Mouse (Mus musculus) T-cell, adult 66 days (primary cell): ENCODE results near the gene Gm2163. TPM values are rescaled to one million over a fixed set of nuclear protein-coding genes. Genes with fewer than 3 reads are reported as not detected.

Experiments used
- total RNA-seq, 2 experiments: library from RNA; stranded (reverse); gene quantifications; 3 replicates in 1 of 2; 4 replicates in 1 of 2; pipeline ENCODE4 v1.2.4; 2023

Gm2163 gene
- total RNA-seq, result not detected

GRCm38 (mm10) chr4:42466452-42466851 lies at the start of gene Gm2163:
Gene Gm2163, plus strand, starts transcription at chr4:42466752.

GRCm38 (mm10) chr4:42439078-42439477 lies 27.5 kb upstream of the Gm2163 start, which contains the start of gene Gm21586:
Gene Gm21586, plus strand, starts transcription at chr4:42439378.

GRCm38 (mm10) chr4:42528075-42528474 lies 61.5 kb downstream of the Gm2163 start, which contains the start of gene Fam205a2:
Gene Fam205a2, minus strand, starts transcription at chr4:42528175.

GRCm38 (mm10) chr4:42611895-42612294 lies 145.3 kb downstream of the Gm2163 start, which contains the start of gene Gm10591:
Gene Gm10591, plus strand, starts transcription at chr4:42612195.

GRCm38 (mm10) chr4:42629419-42629818 lies 162.9 kb downstream of the Gm2163 start, which contains the start of gene Gm2564:
Gene Gm2564, plus strand, starts transcription at chr4:42629719.

Other genes starting within 250 kb of the Gm2163 start
- gene Gm10600, start 226.1 kb upstream of the Gm2163 start, total RNA-seq, result not detected
- gene Ccl21b, start 211.0 kb upstream of the Gm2163 start, total RNA-seq, result not detected
- not detected for gene Gm21953, start 172.5 kb upstream of the Gm2163 start, total RNA-seq
- under 1 TPM; 0.15 to 0.20 TPM for gene Fam205a3, start 148.4 kb upstream of the Gm2163 start, total RNA-seq
- not detected for gene Gm21586, start 27.4 kb upstream of the Gm2163 start, total RNA-seq
- under 1 TPM; 0.15 to 0.20 TPM for gene Fam205a2, start 61.4 kb downstream of the Gm2163 start, total RNA-seq
- gene Gm10591, start 145.4 kb downstream of the Gm2163 start, total RNA-seq, result not detected
- gene Gm2564, start 163.0 kb downstream of the Gm2163 start, total RNA-seq, result not detected
- not detected for gene Ccl27b, start 188.5 kb downstream of the Gm2163 start, total RNA-seq
- gene Il11ra2, start 195.1 kb downstream of the Gm2163 start, total RNA-seq, result not detected